11 mouse cellular contexts compared by ENCODE assay signal in genomic region chr10:121263520-121264203, GRCm38 (mm10).
DNase-seq lines count a peak whose midpoint lies in the region; ATAC-seq and TF ChIP-seq lines count a peak whose summit lies in the region.
"Had no signal": no experiment of that assay in that cellular context is flagged by ENCODE, and none has a peak within 500 bp of the region (broad histone marks: within the 10 kb centered on the region; RNA-seq: fewer than 3 reads in every experiment).

No protein-coding gene starts in this region.

- 78% methylated on average over 21 of the region's 21 CpGs for WGBS in heart, postnatal 0 days
- 73% methylated on average over 21 of the region's 21 CpGs for WGBS in heart, adult 2 months
- 34% methylated on average over 21 of the region's 21 CpGs for WGBS in lung, postnatal 0 days
- WGBS in macrophage (ENCODE audit: missing documents) = 37% methylated on average over 21 of the region's 21 CpGs
- 92% methylated on average over 21 of the region's 21 CpGs for WGBS in midbrain, embryonic 13.5 days

- H3K9me3 ChIP-seq in heart, postnatal 0 days (replicated peaks; ENCODE audit: control insufficient read depth, low read length) = no peaks in the 10 kb centered on the region
- H3K9me3 ChIP-seq in lung, postnatal 0 days (ENCODE audit: low read length) = no peaks in the 10 kb centered on the region
- H3K9me3 ChIP-seq in midbrain, embryonic 13.5 days = no peaks in the 10 kb centered on the region
- H3K9me3 ChIP-seq: liver, embryonic 15.5 days had no signal

- H3K4me3 ChIP-seq in heart, postnatal 0 days (ENCODE audit: low read depth, low read length) = no peak overlapping the region
- no peak overlapping the region for H3K4me3 ChIP-seq in heart, adult 2 months
- H3K4me3 ChIP-seq in lung, postnatal 0 days (ENCODE audit: low read depth, low read length) = no peak overlapping the region
- no peak overlapping the region for H3K4me3 ChIP-seq in macrophage (ENCODE audit: inconsistent target)
- no peak overlapping the region for H3K4me3 ChIP-seq in midbrain, embryonic 13.5 days (replicated peaks)
- H3K4me3 ChIP-seq: liver, embryonic 15.5 days had no signal

- no peaks in the 10 kb centered on the region for H3K36me3 ChIP-seq in heart, postnatal 0 days (replicated peaks; ENCODE audit: control insufficient read depth, insufficient read depth, low read length)
- H3K36me3 ChIP-seq in heart, adult 2 months (ENCODE audit: control insufficient read depth, insufficient read depth, low read length) = no peaks in the 10 kb centered on the region
- H3K36me3 ChIP-seq in lung, postnatal 0 days (ENCODE audit: insufficient read depth, low read length) = no peaks in the 10 kb centered on the region
- H3K36me3 ChIP-seq in macrophage (ENCODE audit: inconsistent target) = no peaks in the 10 kb centered on the region
- peaks cover 28% of the 10 kb centered on the region for H3K36me3 ChIP-seq in midbrain, embryonic 13.5 days
- H3K36me3 ChIP-seq: liver, embryonic 15.5 days had no signal

- no peak for TF ChIP-seq POLR2A in heart, adult 2 months (IDR thresholded peaks at IDR 0.05; ENCODE audit: insufficient read depth, low read depth, low read length)

- DNase-seq in heart, postnatal 0 days (ENCODE audit: low spot score) = no peak
- no peak for DNase-seq in heart, adult 2 months
- peak; percentile 77 for DNase-seq in lung, postnatal 0 days (ENCODE audit: low spot score)
- no peak for DNase-seq in lung, postnatal 25 days (ENCODE audit: low spot score)
- peak; percentile 37 for DNase-seq in thymus, postnatal 25 days
- no peak for DNase-seq in natural killer cell, adult 2 months (ENCODE audit: low spot score in 2 of 2)
- DNase-seq: cerebellum, postnatal 36 days; heart, adult 18-20 months had no signal

- H3K27me3 ChIP-seq in heart, postnatal 0 days (ENCODE audit: control insufficient read depth, insufficient read depth, low read length) = no peaks in the 10 kb centered on the region
- no peaks in the 10 kb centered on the region for H3K27me3 ChIP-seq in heart, adult 2 months (ENCODE audit: control insufficient read depth, insufficient read depth, low read length)
- H3K27me3 ChIP-seq in lung, postnatal 0 days (replicated peaks; ENCODE audit: insufficient read depth, low read length) = no peaks in the 10 kb centered on the region
- H3K27me3 ChIP-seq in midbrain, embryonic 13.5 days = no peaks in the 10 kb centered on the region
- H3K27me3 ChIP-seq: liver, embryonic 15.5 days had no signal

- H3K4me2 ChIP-seq in heart, postnatal 0 days (ENCODE audit: low read depth, low read length) = peak overlapping the region; percentile 17; the same call in 1 of the 2 replicates
- peak overlapping the region; percentile 53 for H3K4me2 ChIP-seq in lung, postnatal 0 days (replicated peaks; ENCODE audit: low read depth, low read length)
- H3K4me2 ChIP-seq in midbrain, embryonic 13.5 days (replicated peaks) = no peak overlapping the region
- H3K4me2 ChIP-seq: liver, embryonic 15.5 days had no signal

- TF ChIP-seq CTCF in heart, postnatal 0 days (IDR thresholded peaks at IDR 0.05; ENCODE audit: low read depth) = no peak
- no peak for TF ChIP-seq CTCF in heart, adult 2 months (IDR thresholded peaks at IDR 0.05)
- TF ChIP-seq CTCF in lung, postnatal 0 days (IDR thresholded peaks at IDR 0.05) = peak; percentile 52

- ATAC-seq in heart, postnatal 0 days (ENCODE audit: insufficient read depth, low read depth) = no peak
- peak; percentile 77 for ATAC-seq in lung, postnatal 0 days
- no peak for ATAC-seq in midbrain, embryonic 13.5 days

- intact Hi-C loops in heart, adult 2 months (cut with DNase I) = no loop called here

- H3K27ac ChIP-seq in heart, postnatal 0 days (ENCODE audit: low read depth) = no peak overlapping the region
- H3K27ac ChIP-seq in heart, adult 2 months = no peak overlapping the region
- peak overlapping the region; percentile 35; the same call in 1 of the 2 replicates for H3K27ac ChIP-seq in lung, postnatal 0 days (ENCODE audit: low read length)
- peak overlapping the region; percentile 68 for H3K27ac ChIP-seq in macrophage
- no peak overlapping the region for H3K27ac ChIP-seq in midbrain, embryonic 13.5 days
- H3K27ac ChIP-seq: liver, embryonic 15.5 days had no signal

- H3K79me2 ChIP-seq in heart, adult 2 months (replicated peaks; ENCODE audit: control insufficient read depth, insufficient read depth, low read length) = no peaks in the 10 kb centered on the region
- H3K79me2 ChIP-seq in macrophage (ENCODE audit: inconsistent target) = no peaks in the 10 kb centered on the region

- no peak overlapping the region for H3K9ac ChIP-seq in heart, postnatal 0 days (replicated peaks; ENCODE audit: low read depth, low read length)
- no peak overlapping the region for H3K9ac ChIP-seq in heart, adult 2 months (ENCODE audit: low read depth, low read length)
- no peak overlapping the region for H3K9ac ChIP-seq in lung, postnatal 0 days (replicated peaks; ENCODE audit: low read depth)
- no peak overlapping the region for H3K9ac ChIP-seq in midbrain, embryonic 13.5 days (replicated peaks)
- H3K9ac ChIP-seq: liver, embryonic 15.5 days had no signal

- H3K4me1 ChIP-seq in heart, postnatal 0 days (ENCODE audit: control insufficient read depth, insufficient read depth) = no peaks in the 10 kb centered on the region
- H3K4me1 ChIP-seq in heart, adult 2 months (ENCODE audit: control insufficient read depth, insufficient read depth, low read length) = no peaks in the 10 kb centered on the region
- H3K4me1 ChIP-seq in lung, postnatal 0 days (ENCODE audit: insufficient read depth, low read depth, low read length) = no peaks in the 10 kb centered on the region
- no peaks in the 10 kb centered on the region for H3K4me1 ChIP-seq in midbrain, embryonic 13.5 days (replicated peaks)
- H3K4me1 ChIP-seq: liver, embryonic 15.5 days had no signal

- no peak for TF ChIP-seq EP300 in heart, postnatal 0 days (IDR thresholded peaks at IDR 0.05; ENCODE audit: low read depth)
- TF ChIP-seq EP300 in heart, adult 2 months (IDR thresholded peaks at IDR 0.05; ENCODE audit: insufficient read depth, low read depth, low read length) = no peak
- no peak for TF ChIP-seq EP300 in lung, postnatal 0 days (IDR thresholded peaks at IDR 0.05)

Comparison
In these comparisons a context has a peak if more than half of its experiments do, and no peak if none do; other contexts are left out.
1. DNase-seq: peak in lung, postnatal 0 days (single experiment) and thymus, postnatal 25 days (single experiment); none in heart, postnatal 0 days (single experiment), heart, adult 2 months (0 of 2), lung, postnatal 25 days (single experiment) and natural killer cell, adult 2 months (0 of 2).
2. H3K27ac ChIP-seq: peak in lung, postnatal 0 days (single experiment) and macrophage (single experiment); none in heart, postnatal 0 days (single experiment), heart, adult 2 months (single experiment) and midbrain, embryonic 13.5 days (single experiment).